Mouse (Mus musculus): ENCODE results near the gene Tmem120b.

DNA sequence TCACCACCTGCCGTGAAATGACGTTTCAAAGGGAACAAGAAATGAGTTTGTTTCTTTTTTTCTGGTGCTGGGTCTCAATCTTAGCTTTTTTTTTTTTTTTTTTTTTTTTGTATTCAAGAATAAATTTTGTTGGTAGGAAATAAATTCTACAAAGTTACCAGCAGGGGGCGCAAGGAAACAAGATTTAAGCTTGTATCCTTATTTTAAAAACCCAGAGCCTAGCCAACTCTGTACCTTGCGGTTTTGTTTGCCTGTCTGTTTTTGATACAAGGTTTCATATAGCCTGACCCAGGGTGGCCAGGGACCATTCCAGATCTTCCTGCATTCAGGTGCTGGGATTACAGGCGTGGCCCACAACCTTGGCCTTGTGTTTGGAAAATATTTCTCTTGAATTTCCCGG, 4.0 kb upstream of the Tmem120b start:
- TF ChIP-seq POLR2A (IDR thresholded peaks at IDR 0.05; ENCODE audit: insufficient read depth, low read depth, low read length) (no peak), CTCF (IDR thresholded peaks at IDR 0.05) (peak; percentile 73)

Measured in heart, adult 2 months (tissue).